Mouse (Mus musculus): Measurements from ENCODE around the gene Atp6v1e2. TPM values are rescaled to one million over a fixed set of nuclear protein-coding genes. Genes with fewer than 3 reads are reported as not detected.

Atp6v1e2 gene
- polyA plus RNA-seq, 1 experiment, result not detected

DNA sequence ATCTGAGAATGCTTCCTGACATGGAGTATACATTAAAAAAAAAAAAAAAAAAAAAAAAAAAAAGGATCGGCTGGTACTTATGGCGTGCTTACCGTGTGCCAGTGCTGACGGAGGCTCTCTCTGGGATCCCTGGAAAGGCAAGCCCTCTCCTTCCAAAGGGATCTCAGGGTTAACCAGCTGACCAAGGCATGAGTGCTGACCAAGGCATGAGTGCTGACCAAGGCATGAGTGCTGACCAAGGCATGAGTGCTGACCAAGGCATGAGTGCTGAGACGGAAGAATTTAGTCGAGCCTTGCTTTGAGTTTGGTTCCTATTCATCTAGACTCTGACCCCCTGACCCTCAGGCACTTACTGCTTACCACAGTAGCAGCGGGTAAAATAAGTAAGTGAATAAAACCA is 9.0 kb downstream of the Atp6v1e2 start:
- Histone ChIP-seq H3K27me3 (replicated peaks; ENCODE audit: control insufficient read depth, insufficient read depth, low read length) (no peaks in the 10 kb centered on the region), H3K27ac (ENCODE audit: insufficient read depth, low read depth, low read length) (no peak overlapping the region), H3K36me3 (ENCODE audit: control insufficient read depth, insufficient read depth, low read length) (no peaks in the 10 kb centered on the region), H3K4me3 (ENCODE audit: insufficient read depth, low read depth, low read length) (no peak overlapping the region), H3K4me1 (ENCODE audit: control insufficient read depth, insufficient read depth, low read length) (no peaks in the 10 kb centered on the region)
- TF ChIP-seq CTCF (conservative IDR thresholded peaks at IDR 0.05; ENCODE audit: insufficient read depth, insufficient read length, low read depth, low read length), result no peak
- no peak for TF ChIP-seq POLR2A (IDR thresholded peaks at IDR 0.05; ENCODE audit: low read depth, low read length)
- DNase-seq, result peak; percentile 33
- 70% methylated on average over 7 of the region's 7 CpGs for WGBS

DNA sequence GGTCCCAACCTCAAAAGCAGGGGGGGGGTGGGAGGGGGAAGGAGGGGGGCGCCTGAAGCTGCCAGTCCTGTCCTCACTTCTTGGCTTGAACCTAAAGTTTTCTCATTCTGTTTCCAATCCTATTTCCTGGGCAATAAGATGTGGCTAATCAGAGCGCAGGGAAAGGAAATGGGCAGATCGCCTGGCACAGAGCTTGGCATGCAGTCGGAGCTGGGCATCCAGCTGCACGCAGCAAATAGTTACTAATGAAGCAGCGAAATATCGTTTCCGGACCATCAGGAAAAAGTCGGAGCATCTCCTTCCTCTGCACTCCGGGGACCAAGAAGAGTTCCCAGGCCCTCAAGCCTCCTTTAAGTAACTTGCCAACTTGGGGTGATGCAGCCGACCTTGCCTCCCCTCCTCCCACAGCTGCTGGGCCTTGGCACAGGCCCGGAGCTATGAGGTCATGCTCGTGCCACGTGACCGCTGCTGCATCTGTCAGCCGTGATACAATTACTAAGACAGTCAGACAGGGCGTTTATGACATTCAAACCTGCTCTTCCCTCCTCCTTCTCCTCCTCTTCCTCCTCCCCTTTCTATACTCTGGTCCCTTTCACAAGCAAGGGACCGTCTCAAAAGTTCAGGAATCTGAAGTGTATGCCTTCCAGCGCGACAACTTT is 10.1 kb downstream of the Atp6v1e2 start:
- Histone ChIP-seq H3K27ac (ENCODE audit: insufficient read depth, low read depth, low read length) (peak overlapping the region; percentile 21; the same call in 1 of the 2 replicates), H3K36me3 (ENCODE audit: control insufficient read depth, insufficient read depth, low read length) (no peaks in the 10 kb centered on the region), H3K4me1 (ENCODE audit: control insufficient read depth, insufficient read depth, low read length) (no peaks in the 10 kb centered on the region), H3K4me3 (ENCODE audit: insufficient read depth, low read depth, low read length) (peak overlapping the region; percentile 45), H3K27me3 (replicated peaks; ENCODE audit: control insufficient read depth, insufficient read depth, low read length) (no peaks in the 10 kb centered on the region)
- peak; percentile 89 for DNase-seq
- 2% methylated on average over 20 of the region's 20 CpGs for WGBS
- no peak for TF ChIP-seq POLR2A (IDR thresholded peaks at IDR 0.05; ENCODE audit: low read depth, low read length)
- no peak for TF ChIP-seq CTCF (conservative IDR thresholded peaks at IDR 0.05; ENCODE audit: insufficient read depth, insufficient read length, low read depth, low read length)

DNA sequence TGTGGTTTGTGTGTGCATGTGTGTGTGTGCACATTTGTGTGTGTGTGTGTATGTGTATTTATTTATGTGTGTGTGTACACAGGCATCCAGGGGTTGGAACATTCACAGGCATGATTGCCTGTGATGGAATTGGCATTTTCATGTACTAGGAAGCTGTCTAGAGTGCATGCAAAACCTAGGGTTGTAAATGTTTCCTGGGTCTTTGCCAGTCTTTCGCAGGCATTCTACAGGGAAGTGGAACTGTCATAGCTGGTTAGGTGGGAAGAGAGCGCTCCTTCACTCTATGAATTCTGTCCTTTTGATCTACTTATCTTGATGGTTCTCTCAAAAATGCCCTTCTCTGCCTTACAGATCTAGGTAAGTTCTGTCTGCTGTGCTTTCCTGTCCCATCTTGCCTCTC is 10.6 kb downstream of the Atp6v1e2 start:
- WGBS, result 48% methylated on average over 2 of the region's 2 CpGs
- DNase-seq, result no peak
- no peak overlapping the region for H3K27ac ChIP-seq (ENCODE audit: insufficient read depth, low read depth, low read length)
- H3K4me3 ChIP-seq (ENCODE audit: insufficient read depth, low read depth, low read length), result no peak overlapping the region
- TF ChIP-seq CTCF (conservative IDR thresholded peaks at IDR 0.05; ENCODE audit: insufficient read depth, insufficient read length, low read depth, low read length), result no peak
- TF ChIP-seq POLR2A (IDR thresholded peaks at IDR 0.05; ENCODE audit: low read depth, low read length), result no peak
- no peaks in the 10 kb centered on the region for H3K4me1 ChIP-seq (ENCODE audit: control insufficient read depth, insufficient read depth, low read length)
- H3K27me3 ChIP-seq (replicated peaks; ENCODE audit: control insufficient read depth, insufficient read depth, low read length), result no peaks in the 10 kb centered on the region
- no peaks in the 10 kb centered on the region for H3K36me3 ChIP-seq (ENCODE audit: control insufficient read depth, insufficient read depth, low read length)

DNA sequence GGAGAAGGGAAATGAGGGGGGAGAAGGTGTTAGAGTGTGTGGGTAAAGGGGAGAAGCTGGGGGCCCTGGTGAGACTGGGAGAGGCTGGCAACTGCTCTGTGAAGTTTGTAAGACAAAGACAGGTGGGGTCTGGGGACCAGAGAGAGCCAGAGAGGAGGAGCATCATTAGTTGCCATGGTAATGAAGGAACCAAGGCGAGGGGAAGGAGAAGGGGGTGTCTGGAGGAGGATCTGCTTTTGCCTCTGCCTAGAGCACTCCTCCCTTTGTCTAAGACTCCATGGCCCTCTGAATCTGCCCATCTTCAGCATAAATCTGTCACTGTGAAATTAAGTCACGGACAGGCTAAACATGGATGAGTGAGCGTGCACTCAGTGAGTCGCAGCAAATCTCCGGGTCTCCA is 14.8 kb downstream of the Atp6v1e2 start:
- Histone ChIP-seq H3K4me3 (ENCODE audit: insufficient read depth, low read depth, low read length) (no peak overlapping the region), H3K36me3 (ENCODE audit: control insufficient read depth, insufficient read depth, low read length) (no peaks in the 10 kb centered on the region), H3K27ac (ENCODE audit: insufficient read depth, low read depth, low read length) (no peak overlapping the region), H3K4me1 (ENCODE audit: control insufficient read depth, insufficient read depth, low read length) (no peaks in the 10 kb centered on the region), H3K27me3 (replicated peaks; ENCODE audit: control insufficient read depth, insufficient read depth, low read length) (no peaks in the 10 kb centered on the region)
- no peak for TF ChIP-seq CTCF (conservative IDR thresholded peaks at IDR 0.05; ENCODE audit: insufficient read depth, insufficient read length, low read depth, low read length)
- TF ChIP-seq POLR2A (IDR thresholded peaks at IDR 0.05; ENCODE audit: low read depth, low read length), result no peak
- WGBS, result 32% methylated on average over 5 of the region's 5 CpGs
- DNase-seq, result no peak

DNA sequence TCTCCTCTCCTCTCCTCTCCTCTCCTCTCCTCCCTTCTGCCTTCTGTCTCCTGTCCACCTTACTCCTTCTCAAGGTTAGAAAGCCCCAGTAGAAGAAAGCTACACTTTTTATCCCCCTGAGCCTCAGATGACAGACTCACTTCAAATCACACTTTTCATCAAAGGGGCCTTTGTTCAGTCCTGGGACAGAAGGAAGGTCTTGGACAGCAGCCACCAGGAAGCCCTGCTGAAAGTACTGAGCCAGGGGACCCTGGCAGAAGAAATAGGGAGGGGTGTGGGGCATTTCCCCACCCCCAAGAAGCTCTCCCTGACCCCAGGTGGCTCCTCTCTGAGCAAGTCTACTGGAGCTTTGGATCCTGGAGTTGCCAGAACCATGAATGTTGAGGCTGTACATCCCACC is 17.7 kb downstream of the Atp6v1e2 start:
- DNase-seq, result no peak
- Histone ChIP-seq H3K27ac (ENCODE audit: insufficient read depth, low read depth, low read length) (no peak overlapping the region), H3K27me3 (replicated peaks; ENCODE audit: control insufficient read depth, insufficient read depth, low read length) (no peaks in the 10 kb centered on the region), H3K36me3 (ENCODE audit: control insufficient read depth, insufficient read depth, low read length) (no peaks in the 10 kb centered on the region), H3K4me1 (ENCODE audit: control insufficient read depth, insufficient read depth, low read length) (no peaks in the 10 kb centered on the region), H3K4me3 (ENCODE audit: insufficient read depth, low read depth, low read length) (no peak overlapping the region)
- TF ChIP-seq CTCF (conservative IDR thresholded peaks at IDR 0.05; ENCODE audit: insufficient read depth, insufficient read length, low read depth, low read length) (no peak), POLR2A (IDR thresholded peaks at IDR 0.05; ENCODE audit: low read depth, low read length) (no peak)

DNA sequence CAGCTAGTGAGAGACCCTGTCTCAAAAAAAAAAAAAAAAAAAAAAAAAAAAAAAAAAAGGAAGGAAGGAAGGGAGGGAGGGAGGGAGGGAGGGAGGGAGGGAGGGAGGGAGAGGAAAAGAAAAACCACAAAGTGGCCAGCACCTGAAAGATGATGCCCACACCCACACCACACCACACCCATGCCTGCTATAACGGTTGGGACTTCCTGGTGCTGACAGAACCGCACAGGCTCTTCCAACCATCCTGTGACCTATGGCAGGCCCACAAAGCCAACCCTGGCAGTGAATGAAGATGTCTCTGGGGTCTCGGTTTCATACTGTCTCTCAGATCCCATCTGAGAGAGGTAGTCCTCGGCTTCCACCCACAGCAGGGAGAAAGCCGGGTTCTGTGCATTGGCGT is 18.3 kb downstream of the Atp6v1e2 start:
- H3K27me3 ChIP-seq (replicated peaks; ENCODE audit: control insufficient read depth, insufficient read depth, low read length), result no peaks in the 10 kb centered on the region
- no peak overlapping the region for H3K4me3 ChIP-seq (ENCODE audit: insufficient read depth, low read depth, low read length)
- no peaks in the 10 kb centered on the region for H3K4me1 ChIP-seq (ENCODE audit: control insufficient read depth, insufficient read depth, low read length)
- no peak overlapping the region for H3K27ac ChIP-seq (ENCODE audit: insufficient read depth, low read depth, low read length)
- 82% methylated on average over 6 of the region's 6 CpGs for WGBS
- no peaks in the 10 kb centered on the region for H3K36me3 ChIP-seq (ENCODE audit: control insufficient read depth, insufficient read depth, low read length)
- TF ChIP-seq CTCF (conservative IDR thresholded peaks at IDR 0.05; ENCODE audit: insufficient read depth, insufficient read length, low read depth, low read length) (no peak), POLR2A (IDR thresholded peaks at IDR 0.05; ENCODE audit: low read depth, low read length) (no peak)
- DNase-seq, result no peak

DNA sequence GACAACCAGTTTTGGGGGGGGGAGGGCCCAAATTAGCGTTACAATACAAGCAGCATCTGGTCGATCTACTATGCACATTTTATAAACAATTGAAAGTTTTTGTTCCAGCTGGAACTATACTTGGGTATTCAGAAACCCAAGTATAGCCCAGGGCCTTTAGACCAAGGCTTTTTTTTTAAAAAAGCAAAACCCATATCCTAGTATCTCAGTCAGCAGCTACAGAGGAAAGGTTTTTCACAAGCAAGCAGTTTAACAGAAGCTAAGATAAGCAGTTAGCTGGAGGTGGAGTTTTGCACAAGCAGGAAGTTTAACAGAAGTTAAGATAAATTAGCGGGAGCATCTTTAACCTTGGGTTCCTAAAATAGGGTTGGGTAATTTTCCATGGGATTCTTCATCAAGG is 20.9 kb downstream of the Atp6v1e2 start:
- no peaks in the 10 kb centered on the region for H3K27me3 ChIP-seq (replicated peaks; ENCODE audit: control insufficient read depth, insufficient read depth, low read length)
- DNase-seq, result no peak
- TF ChIP-seq CTCF (conservative IDR thresholded peaks at IDR 0.05; ENCODE audit: insufficient read depth, insufficient read length, low read depth, low read length), result no peak
- no peak for TF ChIP-seq POLR2A (IDR thresholded peaks at IDR 0.05; ENCODE audit: low read depth, low read length)
- H3K4me3 ChIP-seq (ENCODE audit: insufficient read depth, low read depth, low read length), result no peak overlapping the region
- WGBS, result 93% methylated on average over 3 of the region's 3 CpGs
- no peaks in the 10 kb centered on the region for H3K4me1 ChIP-seq (ENCODE audit: control insufficient read depth, insufficient read depth, low read length)
- no peak overlapping the region for H3K27ac ChIP-seq (ENCODE audit: insufficient read depth, low read depth, low read length)
- no peaks in the 10 kb centered on the region for H3K36me3 ChIP-seq (ENCODE audit: control insufficient read depth, insufficient read depth, low read length)
